Mouse (Mus musculus) left cerebral cortex, postnatal 25 days (tissue): ENCODE measurements around the gene Polr3g. TPM values are rescaled to one million over a fixed set of nuclear protein-coding genes. Genes with fewer than 3 reads are reported as not detected.
"Not testable (repeated sequence)": the region's sequence is repeated elsewhere in the genome, so short reads cannot be mapped to it uniquely, and the experiment has no call there.

Experiments
- DNase-seq, 2 experiments: peaks; one replicate each; pipeline ENCODE4 v3.0.0; 2022; ENCODE audit warnings: low spot score in 2 of 2, mixed read lengths in 1 of 2
- intact Hi-C: fragments of 180-260 bp; cut with DNase I; formaldehyde crosslinking; loops from one replicate; pipeline ENCODE4 v1.15.1; 2025
- total RNA-seq, 2 experiments: library from RNA; stranded (reverse); gene quantifications; 2 replicates each; pipeline ENCODE4 v1.2.3; 2021

Gene Polr3g
- total RNA-seq: 1 to 10 TPM; 3.6 to 4.0 TPM

DNA sequence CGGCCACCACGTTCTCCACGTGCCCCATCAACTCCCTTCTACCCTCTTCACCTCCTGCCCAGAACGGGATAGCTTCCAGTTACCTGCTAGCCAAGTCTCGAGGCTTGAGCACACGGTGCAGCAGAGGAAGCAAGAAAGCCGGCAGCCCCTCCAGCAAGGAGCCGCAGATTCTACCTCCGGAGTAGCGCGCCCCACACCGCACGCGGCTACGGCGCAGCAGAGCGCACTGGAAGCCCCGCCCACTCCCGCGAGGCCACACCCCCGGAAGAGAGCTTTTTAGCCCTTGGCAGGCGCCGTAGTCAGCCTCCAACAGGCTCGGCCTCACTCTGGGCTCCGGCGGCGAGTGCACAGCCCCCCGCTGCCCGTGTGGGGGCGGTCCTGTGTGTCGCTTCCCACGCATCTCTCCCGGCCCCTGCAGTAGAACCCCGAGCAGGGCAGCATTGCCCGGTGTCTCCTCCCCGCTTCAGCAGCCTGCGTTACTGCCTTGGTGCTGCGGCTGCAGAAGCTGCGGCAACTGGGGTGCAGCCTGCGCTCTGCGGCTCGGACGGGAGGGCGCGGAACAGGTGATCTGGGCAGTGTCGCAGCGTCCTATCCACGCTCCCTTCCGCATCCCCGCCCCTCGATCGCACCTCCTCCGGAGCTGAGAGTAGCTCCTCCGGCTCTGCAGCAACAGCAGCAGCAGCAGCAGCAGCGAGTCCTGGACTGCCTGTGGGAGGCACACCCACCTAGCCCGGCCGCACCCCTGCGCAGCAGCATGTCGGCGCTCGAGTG is at the start of gene Polr3g, which contains the start of gene Mblac2:
TSS of gene Polr3g (minus strand) at position 239 of the 771 bp plus-strand sequence.
TSS of gene Mblac2 (plus strand) at position 567 of the 771 bp plus-strand sequence.
- DNase-seq: peak; percentile 95 to 96
- intact Hi-C loops: loop anchor here (1.0 kb wide), 2 partner anchors 50 to 54 kb away; partner anchors contain the start of gene Lysmd3

DNA sequence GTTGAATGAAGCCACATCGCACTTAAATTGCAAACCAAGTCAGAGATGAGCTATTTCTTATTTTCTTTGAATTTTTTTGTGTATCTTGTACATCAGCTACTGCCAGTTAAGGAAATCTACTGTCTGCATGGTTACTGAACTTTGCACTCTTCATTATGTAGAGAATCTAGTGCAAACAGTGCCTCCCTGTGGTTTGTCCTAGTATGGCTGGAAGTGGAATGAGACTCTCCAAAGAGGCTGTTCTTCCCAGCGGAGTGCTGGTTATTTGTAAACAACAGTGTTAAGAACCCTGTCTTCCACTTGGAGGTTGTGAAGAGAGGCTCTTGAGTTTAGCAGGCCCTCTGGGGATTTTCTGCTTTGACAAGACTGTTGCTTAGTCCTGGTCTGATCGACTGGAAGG is 49.6 kb upstream of the Polr3g start:
- intact Hi-C loops: loop anchor here (1.0 to 5.0 kb wide), 3 partner anchors 103 to 321 kb away; partner anchors contain the start of gene Lysmd3
- DNase-seq: peak; percentile 33 to 60

DNA sequence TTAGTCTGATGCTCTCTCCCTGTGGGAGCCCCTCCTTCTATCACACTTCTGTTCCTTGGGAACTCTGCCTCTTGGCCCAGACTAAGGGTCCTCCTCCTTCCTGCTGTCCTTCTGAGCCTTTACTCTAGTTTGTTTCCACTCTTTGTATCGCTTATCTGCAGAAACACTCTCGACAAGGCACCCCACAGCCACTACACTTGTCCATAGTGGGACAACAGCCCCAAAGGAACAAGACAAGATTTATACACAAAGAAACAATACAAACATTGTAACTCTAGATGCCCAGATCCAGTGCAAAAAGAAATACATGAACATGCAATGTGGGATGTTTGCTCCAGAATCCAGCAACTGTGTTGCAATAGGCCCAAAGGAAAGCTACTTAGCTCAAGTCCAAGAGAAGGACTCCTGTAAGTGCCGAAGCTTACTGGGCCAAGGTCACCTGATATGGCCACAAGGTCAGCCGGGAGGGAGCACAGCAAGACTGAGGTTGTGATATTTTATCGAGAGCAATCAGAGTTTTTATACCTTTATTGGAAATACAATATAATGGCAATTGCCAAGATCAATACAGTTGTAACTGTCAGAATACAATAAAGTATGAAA is 46.3 kb upstream of the Polr3g start:
- intact Hi-C loops: loop anchor here (10.0 kb wide), 1 partner anchor 892 kb away; no protein-coding TSS in a partner anchor
- no peak for DNase-seq

DNA sequence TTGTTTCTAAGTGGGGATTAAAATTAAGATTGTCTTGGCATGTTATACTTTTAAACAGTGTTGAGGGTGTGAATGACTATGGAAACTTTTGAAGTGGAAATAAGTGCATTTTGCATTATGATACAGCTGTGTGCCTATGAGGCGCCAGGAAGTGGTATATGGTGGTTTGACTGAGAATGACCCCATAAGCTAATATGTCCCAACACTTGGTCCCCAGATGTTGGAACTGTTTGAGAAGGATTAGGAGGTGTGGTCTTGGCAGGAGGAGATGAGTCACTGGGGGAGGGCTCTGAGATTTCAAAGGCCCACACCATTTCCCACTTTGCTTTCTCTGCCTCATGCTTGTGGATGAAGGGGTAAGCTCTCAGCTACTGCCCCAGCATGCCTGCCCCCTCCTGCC is 44.5 kb upstream of the Polr3g start:
- DNase-seq: no peak
- intact Hi-C loops: loop anchor here (10.0 kb wide), 1 partner anchor 891 kb away; no protein-coding TSS in a partner anchor

GRCm38 (mm10) chr13:81754878-81755277 is 44.1 kb upstream of the Polr3g start:
- intact Hi-C loops: loop anchor here (10.0 kb wide), 1 partner anchor 890 kb away; no protein-coding TSS in a partner anchor
- DNase-seq: no peak

DNA sequence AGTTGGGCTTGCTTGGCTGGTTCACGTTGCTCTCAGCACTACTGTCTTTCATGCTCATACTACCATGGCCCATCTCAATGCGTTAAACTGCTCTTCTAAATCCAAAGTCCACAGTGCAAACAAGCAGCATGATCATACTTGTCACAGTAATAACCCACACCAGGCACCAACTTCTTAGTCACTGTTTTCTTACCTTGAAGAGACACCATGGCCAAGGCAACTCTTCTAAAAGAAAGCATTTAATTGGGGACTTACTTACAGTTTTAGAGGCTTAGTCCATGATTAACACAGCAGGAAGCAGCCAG is 33.2 kb upstream of the Polr3g start:
- intact Hi-C loops: no loop called here

DNA sequence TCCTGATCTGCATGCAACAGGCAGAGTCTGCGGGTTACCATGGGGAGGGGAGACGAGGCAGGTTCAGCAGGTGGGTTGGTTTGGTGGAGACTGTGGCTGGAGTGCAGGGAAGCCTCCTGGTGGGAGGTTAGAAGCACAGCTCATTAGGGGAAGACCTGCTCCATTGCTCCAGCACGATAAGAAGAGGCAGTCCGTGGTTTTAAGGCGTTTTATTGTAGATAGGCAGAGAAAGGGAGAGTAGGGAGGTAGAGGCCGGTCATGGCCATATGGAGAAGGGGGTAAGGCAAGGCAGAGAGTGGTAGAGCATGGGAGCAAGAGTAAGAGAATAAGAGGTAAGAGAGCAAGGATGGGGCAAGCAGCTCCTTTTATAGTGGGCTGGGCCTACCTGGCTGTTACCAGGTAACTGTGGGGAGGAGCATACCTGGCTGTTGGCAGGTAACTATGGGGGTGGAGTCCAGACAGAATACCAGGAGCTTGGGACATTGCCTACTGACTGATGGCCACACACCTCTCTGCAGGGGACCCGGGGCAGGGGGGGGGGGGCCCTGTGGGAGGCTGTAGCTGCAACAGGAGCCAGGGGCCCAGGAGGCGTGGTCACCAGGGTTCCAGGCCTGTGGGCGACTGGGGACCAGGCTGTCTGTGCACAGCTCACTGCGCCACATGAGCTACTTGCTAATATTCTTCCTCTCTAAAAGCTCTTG is 32.7 kb upstream of the Polr3g start:
- DNase-seq: no peak
- intact Hi-C loops: no loop called here

More for the DNA sequence above, 33.2 kb upstream of the Polr3g start:
- DNase-seq: no peak

GRCm38 (mm10) chr13:81740898-81741297 is 30.1 kb upstream of the Polr3g start:
- no peak for DNase-seq
- intact Hi-C loops: no loop called here

- intact Hi-C loops: no loop called here
- DNase-seq: no peak
These were observed 25.8 kb upstream of the Polr3g start for GRCm38 (mm10) chr13:81736606-81737005.

- intact Hi-C loops: no loop called here
- no peak for DNase-seq
These were observed 19.5 kb upstream of the Polr3g start for GRCm38 (mm10) chr13:81730362-81730761.

- DNase-seq: no peak
- intact Hi-C loops: no loop called here
These were observed 18.3 kb upstream of the Polr3g start for GRCm38 (mm10) chr13:81729102-81729501.

- intact Hi-C loops, DNase-seq: not testable (repeated sequence)
These were observed 17.3 kb upstream of the Polr3g start for GRCm38 (mm10) chr13:81728141-81728540.

- intact Hi-C loops: no loop called here
These were observed 3.1 kb upstream of the Polr3g start for GRCm38 (mm10) chr13:81713896-81714295.

DNA sequence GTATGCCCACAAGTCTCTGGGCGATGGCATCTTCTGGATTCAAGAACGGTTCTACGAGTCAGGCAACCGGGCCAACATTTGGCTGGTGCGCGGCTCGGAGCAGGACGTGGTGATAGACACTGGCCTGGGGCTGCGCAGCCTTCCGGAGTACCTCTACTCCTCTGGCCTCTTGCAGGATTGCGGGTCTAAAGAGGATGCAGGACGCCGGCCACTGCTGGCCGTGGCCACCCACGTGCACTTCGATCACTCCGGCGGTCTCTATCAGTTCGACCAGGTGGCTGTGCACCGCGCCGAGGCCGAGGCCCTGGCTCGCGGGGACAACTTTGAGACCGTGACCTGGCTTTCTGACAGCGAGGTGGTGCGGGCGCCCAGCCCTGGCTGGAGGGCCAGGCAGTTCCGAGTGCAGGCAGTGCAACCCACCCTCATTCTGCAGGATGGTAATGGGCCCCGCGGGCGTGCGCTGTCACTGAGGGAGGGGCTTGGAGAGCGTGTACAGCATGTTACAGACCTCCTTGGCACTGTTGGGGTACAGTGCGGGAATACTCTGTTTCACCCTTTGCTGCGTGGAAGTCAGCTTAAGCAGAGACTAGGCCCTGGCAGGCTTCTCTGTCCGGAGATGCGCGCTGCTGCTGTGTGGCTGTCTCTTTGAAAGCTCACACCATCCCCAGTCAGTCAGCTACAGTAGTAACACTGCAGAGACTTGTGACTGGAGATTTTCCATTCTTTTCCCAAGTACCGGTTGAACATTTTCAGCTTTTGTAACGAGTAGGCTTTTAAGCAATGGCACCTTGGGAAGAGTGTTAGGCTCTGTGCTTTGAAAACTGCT is 946 bp upstream of the Polr3g start:
- intact Hi-C loops: loop anchor here (1.0 kb wide), 2 partner anchors 50 to 54 kb away; partner anchors contain the start of gene Lysmd3
- DNase-seq: peak; percentile 51 to 63

More at GRCm38 (mm10) chr13:81713896-81714295, 3.1 kb upstream of the Polr3g start:
- no peak for DNase-seq

DNA sequence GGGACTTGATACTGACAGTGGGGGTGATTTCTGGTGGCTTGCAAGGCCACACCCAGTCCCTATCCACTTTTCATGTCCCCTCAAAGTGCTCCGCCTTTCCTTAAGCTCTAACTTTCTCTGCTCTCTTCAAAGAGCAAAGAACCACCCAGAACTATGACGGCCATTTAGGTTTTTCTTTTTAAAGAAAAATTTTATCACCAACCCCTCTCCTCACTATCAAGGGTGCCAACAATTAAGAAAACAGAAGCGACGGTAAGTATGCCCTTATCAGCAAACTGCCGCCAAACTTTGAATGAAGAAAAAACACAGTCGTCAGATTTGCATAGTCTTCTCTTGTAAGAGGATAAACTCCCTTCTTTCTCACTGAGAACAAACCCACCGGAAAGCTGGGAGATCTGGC is 547 bp downstream of the Polr3g start:
- DNase-seq: no peak
- intact Hi-C loops: no loop called here

DNA sequence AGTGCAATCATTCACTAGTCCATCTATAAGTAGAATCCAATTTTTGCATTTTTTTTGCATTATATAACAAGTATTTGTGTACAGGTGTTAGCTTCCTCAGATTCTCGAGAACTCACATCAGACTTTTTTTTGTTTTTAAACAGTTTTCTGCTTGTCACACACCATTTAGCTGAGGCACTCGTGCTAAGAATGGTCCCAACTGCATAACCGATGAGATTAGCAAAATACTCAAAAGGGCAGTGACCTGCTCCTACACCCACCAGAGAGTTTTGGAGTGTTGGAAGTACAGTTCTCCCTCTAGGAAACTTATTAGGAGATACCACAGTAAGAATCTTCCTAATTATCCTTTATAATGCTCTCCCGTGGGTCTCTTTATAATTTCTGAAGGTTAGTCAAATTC is 1.0 kb downstream of the Polr3g start:
- DNase-seq: no peak
- intact Hi-C loops: no loop called here

GRCm38 (mm10) chr13:81706311-81706710 is 4.5 kb downstream of the Polr3g start:
- intact Hi-C loops: no loop called here
- DNase-seq: peak in 1 of 2 experiments; percentile 49

GRCm38 (mm10) chr13:81703621-81704020 is 7.2 kb downstream of the Polr3g start:
- intact Hi-C loops: no loop called here
- no peak for DNase-seq

DNA sequence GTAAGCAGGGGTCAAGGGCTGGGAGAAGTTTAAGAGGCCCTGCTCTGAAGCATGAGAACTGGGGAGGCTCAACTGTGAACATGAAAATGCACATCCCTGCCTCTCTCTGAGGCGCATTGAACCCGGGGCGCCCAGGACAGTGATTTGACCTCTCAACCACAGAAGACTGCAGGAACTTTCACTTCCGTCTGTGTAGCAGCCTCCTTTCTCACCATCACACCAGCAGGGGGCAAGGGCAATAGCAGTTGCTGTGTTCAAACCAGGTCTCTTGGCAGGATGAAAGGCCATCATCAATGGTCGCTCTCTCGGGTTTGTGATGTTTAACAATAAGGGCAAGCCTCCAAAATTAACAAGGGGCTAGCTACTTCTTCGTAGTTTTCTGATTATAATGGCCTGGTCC is 7.7 kb downstream of the Polr3g start:
- intact Hi-C loops: no loop called here
- no peak for DNase-seq
